Mouse (Mus musculus) retina, adult 2 months (tissue): ENCODE measurements around the gene Tbx3.

ENCODE experiments used
- DNase-seq: peaks from one replicate; pipeline ENCODE4 v3.0.0-alpha.2; 2012; ENCODE audit warnings: low read depth, low spot score

Gene Tbx3

DNA sequence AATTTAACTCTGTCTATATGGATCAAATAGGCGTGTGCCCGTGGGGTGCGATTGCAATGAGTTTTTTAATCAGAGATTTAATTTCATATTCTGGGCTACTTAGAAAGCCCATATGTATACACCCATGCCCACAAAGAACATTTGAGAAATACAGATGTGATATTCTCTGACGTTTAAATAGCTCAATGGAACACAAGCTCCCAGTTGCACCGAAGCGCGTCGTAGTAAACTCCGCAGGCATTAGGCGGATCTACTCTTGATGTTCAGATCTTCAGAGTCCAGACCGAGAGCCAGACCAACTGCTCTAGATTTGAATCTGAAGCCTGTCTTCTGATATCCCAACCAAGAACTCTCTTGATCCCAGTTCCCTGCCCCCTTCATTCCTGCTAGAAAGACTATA, 9.0 kb upstream of the Tbx3 start:
- DNase-seq: no peak

DNA sequence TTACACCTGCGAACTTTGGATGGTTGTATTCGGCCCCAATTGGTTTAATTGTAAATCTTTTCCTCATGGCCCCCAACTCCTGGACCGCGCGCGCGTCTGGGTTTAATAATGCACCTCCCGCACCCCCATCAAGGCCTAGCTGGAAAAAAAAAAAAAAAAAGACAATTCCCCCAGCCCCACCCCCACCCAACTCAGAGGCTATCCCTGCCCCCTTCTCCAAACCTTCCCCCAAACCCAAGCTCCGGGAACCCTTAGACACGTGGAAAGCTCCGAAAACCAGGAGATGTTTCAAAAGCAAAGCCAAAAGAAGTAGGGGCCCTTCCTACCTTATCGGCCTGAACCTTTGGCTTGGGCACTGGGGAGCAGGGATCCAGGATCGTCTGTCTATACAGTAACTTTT, 8.1 kb upstream of the Tbx3 start:
- DNase-seq: no peak

DNA sequence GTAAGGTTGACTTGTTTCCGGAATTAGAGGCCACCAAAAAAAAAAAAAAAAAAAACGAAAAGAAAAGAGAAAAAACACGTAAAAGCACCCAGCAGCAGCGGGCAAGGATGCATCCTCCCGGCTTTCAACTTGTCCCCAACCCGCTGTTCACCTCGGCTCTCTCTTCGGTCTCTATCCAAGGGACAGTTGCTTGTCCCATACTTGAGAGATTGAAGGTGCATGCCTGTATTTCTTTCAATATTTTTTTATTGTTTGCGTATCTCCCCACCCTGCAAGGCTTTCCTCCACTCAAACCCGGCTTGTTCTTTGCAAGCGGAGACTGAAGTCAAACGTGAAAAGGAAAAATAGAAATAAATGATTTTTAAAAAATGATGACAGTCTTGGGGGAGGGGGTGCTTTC, 7.7 kb upstream of the Tbx3 start:
- no peak for DNase-seq

DNA sequence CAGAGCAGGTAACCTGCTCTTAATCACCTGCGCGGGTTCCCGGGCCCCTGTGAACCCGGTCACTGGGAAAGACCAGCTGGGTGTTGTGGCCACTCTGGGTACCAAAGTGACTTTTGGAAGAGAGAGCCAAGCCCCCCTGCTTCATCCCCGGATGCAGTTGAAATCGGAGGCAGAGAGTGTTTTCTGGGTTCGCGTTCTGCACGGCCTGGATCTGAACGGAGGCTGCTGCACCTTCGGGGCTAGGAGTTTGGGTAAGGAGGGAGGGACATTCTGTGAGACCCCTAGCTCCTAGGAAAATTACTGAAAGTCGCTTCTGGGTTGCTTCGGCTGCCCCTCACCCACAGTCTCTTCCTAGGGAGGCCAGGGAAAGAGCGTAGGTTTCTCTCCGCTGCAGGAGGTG, 7.2 kb upstream of the Tbx3 start:
- no peak for DNase-seq

DNA sequence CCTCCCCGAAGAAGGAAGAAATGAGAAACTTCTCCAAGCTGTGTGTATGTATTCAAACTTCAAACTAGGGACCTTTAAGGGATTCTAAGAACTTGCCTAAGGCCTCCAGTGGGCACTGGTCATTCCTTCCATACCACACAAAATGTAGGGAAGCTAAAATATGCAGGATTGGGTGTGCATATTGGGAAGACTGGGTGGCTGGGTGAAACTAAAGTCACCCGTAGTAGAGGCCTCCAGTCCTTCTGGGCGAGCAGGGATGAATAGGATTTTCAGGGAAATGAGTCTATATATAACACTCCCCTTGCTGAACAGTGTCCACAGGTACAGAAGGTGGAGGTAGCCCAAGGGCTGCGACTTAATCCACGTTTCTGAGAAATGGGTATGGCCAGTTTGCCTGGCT, 6.7 kb upstream of the Tbx3 start:
- DNase-seq: no peak

DNA sequence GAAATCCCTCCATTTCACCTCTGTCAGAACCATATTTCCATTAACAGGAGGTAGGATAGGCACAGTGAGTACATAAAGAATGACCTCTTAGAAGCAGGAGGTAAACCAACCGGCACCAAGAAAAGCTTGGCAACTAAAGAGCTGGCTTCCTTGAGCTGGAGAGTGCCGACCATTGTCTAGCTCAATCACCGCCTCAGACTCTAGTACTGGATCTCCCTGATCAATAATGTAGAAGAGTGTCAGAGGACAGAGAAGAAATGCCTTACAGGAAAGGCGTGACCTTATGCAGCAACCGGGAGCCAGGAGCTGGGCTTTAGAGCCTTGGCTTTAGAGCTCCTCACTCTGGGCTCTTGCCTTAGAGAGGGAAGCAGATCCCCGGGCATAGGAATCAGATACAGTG, 4.7 kb upstream of the Tbx3 start:
- DNase-seq: no peak

DNA sequence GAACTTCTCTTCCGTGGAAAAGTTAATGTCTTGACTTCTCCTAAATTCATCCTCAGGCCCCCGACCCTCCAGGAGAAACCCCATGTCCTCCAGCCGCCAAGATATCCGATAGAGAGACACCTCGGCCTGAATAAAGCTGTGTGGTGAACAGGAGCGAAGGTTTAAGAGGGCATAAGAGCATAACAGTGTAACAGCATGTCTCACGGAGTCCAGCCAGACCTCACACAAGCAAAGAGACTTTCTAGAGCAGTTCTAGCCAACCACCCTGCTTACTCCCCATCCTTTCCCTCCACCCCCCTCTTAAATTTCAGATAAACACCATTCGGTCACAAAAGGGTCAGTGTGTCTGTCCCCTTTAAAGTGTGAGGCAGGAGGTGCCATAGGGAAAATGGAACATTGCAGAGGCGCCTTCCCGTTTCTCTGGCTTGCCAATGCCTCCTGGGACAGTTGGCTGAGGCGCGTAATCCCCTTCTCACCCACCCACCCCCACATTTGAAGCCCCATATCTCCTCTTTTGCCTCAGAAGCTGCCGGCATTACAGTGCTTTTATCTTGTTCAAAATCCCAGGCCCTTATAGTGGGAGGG, 3.0 kb upstream of the Tbx3 start:
- no peak for DNase-seq

DNA sequence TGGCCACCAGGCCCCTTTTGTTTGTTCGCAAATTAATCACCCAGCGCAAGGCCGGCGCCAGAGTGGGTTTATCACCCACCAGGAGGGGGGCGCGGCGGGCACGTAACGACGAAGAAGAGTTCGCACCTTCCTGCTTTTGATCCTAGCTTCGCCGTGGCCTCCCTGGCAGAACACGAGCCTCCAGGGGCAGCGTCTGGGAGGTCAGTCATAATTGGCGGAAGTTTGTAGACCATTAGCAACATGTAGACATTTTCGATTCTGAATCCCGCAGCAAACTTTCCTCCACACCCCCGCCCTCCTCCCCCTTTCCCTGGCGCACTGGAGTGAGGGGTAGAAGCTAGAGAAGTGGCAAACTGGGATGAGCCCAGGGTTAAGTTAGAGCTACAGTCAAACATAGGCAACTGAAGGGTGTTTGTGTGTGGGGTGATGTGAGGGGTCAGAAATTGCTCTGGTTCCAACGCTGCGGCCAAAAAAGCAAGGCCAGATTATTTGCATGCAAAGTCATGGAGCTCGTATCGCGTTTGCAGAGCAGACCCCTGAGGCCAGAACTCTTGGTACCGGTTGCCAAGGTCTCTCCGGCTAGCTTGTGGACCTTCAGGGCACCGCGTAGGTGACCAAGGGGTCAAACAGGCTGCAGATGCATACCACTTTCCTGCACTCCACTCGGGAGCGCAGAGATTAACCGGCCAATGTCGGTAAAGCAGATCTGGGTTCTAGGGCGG, 2.1 kb upstream of the Tbx3 start:
- no peak for DNase-seq

DNA sequence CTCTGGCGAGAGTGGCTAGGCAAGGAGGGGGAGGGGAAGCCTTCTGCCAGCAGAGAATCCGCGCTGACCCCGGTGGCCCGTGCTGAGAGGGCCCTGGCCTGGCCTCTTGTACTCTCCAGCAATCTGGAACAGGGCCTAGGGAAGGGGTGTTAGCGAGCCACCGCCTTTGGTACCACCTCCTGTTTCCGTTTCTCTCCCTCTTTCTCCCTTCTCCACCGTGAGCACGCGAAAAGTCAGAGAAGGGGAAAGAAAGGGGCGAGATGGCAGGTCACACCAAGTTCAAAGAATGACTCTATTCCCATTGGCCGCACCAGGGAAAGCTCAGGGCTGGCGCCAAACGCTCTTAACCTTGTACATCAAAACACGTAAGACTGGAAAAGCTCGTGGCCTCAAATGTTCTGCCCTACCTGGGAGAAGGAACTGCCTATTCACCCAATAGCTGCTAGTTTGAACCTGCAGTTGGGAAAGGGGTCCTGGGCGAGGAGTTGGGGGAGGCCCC, 1.5 kb upstream of the Tbx3 start:
- DNase-seq: no peak

DNA sequence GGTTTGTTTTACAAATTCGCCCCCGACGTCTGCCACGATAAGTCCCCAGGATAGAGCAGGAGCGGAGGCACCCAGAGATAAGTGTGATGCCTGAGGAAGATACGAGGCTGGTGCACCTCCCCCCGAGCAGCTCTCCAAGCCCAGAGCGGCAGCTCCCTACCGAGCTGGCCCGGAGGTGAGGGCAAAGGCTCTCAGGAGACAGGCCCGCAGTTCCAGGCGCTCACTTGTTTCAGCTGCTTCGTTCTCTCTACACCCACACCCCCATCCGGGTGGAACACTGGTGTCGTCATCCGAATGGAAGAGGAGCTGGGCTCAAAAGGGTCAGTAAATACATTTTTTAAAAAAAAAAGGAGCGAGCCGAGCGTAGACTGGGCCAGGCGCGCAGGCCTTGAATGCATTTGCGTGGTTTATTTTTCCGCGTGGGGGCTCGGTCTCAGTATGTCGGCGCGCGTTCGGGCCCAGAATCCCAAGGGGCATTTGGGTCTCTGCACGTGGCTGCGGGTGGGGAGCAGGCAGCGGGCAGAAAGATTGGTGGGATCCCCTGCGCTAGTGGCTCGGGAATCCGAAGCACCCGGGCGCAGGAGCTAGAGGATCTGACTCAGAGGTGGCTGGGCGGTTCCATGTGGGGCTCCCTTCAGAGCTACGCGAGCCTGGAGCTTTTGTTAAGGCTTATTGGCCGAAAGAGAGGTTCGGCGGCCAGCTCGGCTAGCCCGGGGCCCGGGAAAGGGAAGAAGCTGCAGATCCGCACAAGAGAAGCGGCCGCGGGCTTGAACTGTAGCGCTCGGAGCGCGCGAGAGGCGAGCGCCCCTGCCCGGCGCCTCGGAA, 516 bp upstream of the Tbx3 start:
- no peak for DNase-seq

DNA sequence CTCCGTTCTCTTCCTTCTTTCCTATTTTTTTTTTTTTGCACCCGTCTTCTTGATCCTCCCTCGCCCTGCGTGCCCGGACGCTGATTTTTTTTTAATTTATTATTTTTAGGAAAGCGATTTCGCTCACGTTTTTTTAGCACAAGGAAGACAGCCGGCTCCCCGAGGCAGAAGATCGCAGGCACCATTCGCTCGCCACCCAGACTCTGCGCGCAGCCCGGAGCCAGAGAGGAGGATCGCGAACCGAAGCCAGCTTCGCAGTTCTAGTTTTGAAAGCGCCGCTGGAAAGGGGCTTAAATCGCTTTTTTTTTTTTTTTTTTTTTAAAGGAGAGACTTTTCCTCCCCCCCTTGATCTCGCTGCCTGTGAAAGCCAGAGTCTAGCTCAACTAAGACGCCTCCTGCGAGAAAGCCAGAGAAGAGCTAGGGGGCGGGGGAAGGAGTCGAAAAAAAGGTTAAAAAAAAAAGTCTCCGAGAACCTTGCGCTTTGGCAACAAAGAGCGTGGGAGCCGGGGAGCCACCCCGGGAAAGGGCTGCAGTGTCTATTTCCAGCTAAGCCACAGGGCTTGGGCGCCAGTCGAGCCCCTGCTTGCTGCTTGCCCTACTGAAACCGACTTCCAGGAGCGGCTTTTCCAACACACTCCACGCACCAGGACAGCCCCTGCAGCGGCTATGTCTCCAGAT, 794 bp downstream of the Tbx3 start:
- no peak for DNase-seq

DNA sequence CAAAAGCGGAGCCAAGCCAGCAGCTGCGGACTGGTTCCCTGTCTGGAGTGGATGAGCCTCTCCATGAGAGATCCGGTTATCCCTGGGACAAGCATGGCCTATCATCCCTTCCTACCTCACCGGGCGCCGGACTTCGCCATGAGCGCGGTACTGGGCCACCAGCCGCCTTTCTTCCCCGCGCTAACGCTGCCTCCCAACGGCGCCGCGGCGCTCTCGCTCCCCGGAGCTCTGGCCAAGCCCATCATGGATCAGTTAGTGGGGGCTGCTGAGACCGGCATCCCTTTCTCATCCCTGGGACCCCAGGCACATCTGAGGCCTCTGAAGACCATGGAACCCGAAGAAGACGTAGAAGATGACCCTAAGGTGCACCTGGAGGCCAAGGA, 1.5 kb downstream of the Tbx3 start:
- no peak for DNase-seq

DNA sequence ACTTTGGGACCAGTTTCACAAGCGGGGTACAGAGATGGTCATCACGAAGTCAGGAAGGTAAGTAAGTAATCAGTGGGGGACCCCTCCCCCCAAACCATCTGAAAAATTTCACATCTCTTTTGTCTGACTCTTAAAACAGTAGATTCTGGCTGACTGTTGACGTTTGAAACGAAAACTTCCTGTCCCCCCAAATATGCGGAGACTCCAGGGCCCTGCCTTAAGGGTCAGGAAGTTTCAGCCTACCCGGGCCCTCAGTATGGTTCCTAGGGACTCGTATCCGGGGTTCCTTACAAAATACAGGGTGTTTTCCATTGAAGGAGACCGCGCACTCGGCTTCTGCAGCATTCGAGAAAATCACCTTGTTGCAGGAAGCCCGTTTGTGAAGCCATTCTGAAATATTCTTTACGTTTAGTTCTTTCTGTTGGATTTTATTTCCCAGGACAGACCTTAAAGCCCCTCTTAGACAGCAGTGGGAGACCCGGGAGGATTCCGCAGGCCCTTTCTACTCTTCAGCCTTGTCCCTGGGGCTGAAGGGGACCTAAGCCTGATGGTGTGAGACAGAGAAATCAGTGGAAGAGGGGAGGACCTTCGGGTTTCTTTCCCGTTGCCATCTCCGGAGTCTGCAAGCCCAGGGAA, 2.0 kb downstream of the Tbx3 start:
- DNase-seq: no peak

DNA sequence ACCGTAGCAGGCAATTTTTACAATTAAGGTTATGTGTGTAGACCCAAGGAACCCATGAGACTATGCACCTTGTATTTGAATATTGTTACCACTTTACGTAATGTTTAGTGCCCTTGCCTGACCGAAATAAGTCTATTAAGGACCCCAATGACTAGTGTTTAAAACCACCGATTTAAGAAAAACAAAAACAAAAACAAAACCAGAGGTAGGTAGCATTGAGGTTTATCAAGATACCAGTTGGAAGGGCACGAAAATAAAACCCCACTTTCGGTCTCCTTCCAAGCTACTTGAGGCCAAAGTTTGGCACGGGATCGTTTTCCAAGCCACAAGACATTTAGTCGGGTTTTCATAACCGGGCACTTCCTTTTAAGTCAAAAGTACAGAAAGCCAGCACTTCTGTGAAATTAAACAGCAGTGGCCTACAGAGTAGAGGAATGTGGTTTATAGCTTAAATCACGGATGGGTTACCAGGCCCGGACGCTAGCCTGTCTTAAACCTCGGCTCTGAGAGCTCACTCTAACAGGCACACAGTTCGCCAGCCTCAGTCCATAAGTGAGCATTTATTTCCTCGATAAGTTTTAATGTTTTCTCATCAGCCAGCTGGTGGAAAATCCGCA, 2.6 kb downstream of the Tbx3 start:
- no peak for DNase-seq

DNA sequence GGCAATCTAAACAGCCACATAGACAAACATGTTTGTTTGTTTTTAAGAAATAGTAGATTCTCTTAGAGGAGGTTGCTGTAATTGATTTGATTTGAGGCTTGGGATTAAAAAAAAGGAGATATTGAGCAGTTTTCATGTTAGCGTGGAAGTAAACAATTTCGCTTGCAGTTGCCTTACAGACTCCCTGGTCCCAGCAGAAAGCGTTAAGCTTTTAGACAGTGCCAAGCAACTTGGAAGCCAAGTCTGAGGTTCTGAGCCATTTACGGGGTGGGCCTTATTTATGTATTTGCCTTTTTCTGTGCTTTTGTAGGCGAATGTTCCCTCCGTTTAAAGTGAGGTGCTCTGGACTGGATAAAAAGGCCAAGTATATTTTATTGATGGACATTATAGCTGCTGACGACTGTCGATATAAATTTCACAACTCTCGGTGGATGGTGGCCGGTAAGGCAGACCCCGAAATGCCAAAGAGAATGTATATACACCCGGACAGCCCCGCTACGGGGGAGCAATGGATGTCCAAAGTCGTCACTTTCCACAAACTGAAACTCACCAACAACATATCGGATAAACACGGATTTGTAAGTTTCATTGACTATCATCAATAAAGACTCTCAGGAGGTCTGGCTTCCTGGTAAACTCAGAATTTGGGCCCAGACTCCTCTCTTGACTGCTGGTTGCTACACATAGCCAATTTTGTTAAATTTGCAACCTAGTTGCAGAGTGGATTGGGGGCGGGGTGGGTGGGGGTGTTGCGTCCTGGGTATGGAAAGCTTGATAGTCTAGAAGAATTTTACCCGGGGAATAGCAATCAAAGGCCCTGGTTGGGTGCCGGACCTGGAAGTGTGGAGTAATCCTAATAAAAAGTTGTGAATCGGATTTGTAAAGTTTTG, 3.5 kb downstream of the Tbx3 start:
- no peak for DNase-seq

DNA sequence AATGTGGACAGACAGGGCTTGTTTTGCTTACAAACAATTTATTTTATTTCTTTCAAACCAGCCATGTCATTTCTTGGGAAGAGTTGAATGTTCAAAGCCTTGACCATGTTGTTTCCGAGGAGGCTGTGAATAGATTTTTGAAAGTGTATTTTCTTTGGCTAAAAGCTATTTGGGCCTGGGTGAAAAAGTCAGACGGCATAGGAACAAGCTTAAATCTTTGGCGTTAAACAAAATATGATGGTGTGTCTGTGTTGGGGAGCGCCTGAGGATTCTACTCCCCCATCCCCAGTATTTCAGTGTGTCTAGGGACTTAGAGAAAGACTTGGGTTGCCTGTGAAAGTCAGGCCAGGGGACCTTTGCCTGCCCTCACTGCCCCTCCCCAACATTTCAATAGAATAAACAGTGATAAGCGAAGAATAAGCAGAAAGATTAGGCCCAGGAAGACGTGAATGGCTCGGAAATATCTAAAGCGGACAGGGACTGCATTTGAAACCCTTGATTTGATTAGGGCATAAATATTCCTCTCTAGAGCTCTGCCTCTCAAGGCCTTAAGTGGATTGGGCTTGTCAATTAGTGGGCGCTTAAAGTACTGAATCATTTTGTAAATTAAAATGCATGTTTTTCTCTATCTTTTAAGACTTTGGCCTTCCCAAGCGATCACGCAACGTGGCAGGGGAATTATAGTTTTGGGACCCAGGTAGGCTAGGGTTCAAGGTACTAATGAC, 4.3 kb downstream of the Tbx3 start:
- DNase-seq: no peak

DNA sequence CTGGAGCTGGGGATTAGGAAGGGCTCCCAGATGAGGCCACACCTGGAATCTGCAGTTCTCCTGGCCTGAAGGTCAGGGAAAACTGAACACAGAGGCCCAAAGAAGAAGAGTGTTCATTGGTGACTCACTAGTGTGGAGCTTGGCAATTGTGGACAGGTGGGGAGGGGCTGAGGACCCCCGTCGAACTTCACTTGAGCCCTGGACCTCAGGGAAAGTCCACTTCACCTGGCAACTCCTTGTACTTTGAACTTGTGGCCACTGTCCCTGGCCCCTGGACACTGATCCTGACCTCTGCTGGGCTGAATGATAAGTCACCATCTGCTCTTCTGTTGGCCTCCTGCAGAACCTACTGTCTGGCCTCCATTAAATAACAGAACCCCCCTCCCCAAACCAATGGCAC, 5.8 kb downstream of the Tbx3 start:
- DNase-seq: no peak

DNA sequence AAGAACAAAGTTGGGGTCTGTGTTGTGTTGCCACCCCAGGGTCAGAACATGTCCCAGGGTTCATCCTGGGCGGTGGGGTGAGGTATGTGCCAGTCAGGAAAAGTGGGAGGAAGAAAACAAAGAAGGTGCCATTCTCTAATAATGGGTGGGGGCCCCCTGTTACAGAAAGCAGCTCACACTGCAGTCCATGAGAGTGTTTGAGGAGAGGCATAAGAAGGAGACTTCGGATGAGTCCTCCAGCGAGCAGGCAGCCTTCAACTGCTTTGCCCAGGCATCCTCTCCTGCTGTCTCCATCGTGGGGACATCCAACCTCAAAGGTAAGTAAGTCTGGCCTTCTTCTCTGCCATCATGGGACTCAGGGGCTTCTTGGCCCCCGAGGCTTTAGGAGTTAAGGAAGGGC, 8.0 kb downstream of the Tbx3 start:
- DNase-seq: no peak

DNA sequence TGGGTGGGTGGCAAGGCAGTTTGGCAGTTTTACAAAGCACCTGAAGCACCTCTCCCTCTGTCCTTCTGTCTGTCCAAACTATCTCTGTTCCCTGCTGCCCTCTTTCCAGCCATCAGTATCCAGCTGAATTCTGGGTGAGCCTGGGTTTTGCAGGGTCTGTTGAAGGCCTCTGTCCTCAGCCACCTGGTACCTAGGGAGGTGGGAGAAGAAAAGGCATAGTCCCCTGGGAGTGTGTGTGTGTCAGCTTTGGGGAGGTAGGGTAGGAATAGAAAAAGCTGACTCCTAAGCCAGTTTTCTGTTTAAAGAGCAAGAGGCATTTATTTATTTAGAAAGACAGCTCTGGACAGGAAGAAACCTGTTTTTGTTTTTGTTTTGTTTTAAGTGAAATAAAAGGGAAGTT, 8.6 kb downstream of the Tbx3 start:
- DNase-seq: no peak
